Mouse (Mus musculus) spleen, adult 12 weeks (tissue): ENCODE measurements around the gene Nsun7.

Experiments
- DNase-seq: peaks from one replicate; pipeline ENCODE4 v3.0.0; 2022; ENCODE audit warnings: low spot score

Nsun7 gene

DNA sequence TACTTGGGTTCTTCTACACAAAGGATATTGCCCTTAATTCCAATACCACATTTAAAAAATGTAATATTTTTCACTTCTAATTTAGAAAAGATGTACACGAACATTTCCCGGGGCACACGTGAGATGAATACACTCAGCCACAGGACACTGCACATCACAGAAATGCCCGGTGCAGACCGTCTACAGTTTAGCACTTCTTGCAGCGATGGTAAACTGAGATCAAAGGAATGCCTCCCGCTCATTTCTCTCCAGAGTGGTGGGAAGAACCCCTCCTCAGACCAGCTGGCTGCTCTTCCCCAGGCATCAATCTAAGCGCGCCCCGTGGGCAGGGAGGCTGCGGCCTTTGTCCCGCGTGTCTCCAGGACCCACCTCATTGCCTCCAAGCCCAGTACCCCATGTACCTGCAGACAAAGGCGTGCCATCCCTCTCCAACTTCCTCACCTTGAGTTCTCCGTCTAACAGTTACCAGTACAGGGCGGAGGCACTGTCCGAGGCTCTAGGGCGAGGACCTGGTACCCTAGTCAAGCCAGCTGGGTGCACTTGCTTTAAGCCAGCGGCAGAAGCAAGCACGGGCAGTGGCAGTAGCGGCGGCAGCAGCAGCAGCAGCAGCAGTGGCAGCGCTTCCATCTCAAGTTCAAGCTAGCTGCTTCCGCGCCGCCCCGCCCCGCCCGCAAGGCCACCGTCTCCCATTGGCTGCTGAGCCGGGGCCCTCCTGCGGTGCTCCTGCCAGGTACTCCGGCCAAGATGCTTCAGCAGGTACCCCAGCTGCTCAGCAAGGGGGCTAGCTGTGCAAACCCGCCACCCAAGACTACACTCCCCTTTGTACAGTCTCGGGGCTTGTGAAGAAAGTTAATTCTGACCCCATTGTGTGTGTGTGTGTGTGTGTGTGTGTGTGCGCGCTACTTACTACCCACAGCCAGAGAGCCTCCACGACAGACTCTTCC is 77.6 kb downstream of the Nsun7 start:
- no peak for DNase-seq

DNA sequence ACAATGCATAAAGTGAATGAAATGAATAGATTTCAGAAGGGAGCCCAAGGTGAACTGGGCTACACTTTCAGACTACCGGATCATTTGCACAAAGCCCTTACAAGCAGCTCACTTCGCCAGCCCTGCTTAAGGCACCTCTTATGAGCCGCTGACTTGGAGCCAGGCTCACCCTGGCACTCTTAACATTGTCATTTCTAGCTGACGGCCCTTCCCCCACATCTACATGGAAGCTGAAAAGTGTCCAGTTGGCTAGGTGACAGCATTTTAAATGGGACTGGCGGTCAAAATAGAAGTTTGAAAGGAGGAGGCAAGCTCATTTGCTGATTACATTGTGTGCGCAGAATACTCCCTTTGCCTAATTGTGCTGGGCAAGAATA is 78.3 kb downstream of the Nsun7 start:
- DNase-seq, result no peak

DNA sequence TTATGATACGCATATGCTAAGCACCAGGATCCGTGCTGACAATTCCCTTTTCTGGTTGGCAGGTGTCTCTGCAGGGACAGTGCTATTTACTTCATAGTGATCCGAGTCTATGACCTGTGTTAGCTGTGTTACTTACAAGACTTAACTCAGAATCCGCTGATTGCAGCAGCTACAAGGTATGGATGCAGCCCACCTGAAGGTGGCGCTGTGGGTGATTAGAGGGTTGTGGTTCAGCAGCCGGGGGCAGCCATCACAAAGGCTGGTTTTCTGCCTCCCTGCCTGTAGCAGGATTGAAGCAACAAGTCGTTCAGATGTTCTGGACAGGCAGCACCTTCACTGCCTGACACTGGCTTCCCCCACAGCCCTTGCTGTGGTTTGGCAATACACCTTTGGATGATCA is 78.9 kb downstream of the Nsun7 start:
- DNase-seq, result no peak

DNA sequence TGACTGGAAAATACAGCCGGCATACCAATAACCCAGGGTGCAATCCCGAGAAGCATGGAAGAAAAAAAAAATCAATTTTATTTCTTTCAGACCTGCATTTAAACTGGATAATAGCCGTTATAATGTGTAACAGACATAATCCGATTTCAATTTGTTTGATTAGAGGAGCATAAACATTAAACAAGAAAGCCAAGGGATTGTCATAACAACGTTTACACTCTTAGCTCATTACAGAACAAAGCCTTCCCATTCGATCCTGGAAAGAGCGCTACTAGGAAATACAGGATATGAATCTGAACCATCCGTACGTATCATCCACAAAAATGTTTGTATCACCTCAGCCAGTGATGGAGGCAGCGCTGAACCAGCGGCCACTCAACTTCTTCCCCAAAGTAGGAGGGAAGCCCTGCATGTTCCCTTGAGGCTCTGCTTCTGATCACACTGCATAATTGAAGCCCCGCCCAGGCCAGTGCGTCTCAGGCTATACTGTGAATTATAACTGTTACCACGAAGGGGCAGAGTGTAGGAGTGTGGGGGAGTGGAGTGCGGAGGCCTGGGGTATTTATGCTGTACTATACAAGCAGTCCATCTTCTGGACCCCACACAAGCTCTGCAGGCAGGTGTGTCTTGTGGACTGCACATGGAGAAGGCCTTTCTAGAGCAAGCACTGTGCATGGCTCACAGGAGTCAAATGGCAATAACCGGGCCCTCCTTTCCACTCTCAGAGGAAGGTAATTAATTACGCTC is 80.8 kb downstream of the Nsun7 start:
- no peak for DNase-seq

DNA sequence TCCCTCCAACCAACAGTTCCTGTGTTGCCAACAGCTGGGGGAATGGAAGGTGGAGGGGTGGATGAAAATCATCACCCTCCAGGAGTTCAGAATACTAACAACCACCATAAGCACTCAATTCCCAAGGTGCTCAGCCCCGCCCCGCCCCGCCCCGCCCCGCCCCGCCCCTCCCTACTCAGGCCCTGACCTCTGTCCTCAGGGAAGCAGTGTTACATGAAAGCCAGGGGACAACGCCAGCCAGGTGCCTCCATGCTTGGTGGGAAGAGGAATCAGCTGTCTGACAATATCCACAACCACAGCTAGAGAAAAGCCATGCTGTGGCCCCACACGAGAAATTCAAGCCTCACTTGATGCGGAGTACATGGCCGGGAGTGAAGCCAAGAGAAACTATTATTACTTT is 82.2 kb downstream of the Nsun7 start:
- no peak for DNase-seq

DNA sequence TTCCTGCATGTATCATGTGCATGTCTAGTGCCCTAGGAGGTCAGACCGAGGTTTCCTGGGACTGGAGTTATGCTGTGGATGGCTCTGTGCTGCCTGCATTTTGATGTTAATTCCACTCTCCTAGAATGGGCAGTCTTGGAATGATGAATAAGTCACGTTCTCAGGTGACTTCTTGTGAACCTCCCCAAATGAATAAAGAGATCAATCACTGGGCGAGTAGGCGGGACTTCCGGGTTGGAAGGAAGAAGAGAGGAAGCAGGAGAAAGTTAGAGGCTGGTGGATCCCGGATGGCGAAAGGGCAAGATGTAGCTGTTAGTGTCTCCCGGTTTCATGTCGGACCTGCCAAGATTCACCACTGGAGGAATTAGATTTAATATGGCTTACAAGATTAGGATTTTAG is 82.6 kb downstream of the Nsun7 start:
- no peak for DNase-seq

DNA sequence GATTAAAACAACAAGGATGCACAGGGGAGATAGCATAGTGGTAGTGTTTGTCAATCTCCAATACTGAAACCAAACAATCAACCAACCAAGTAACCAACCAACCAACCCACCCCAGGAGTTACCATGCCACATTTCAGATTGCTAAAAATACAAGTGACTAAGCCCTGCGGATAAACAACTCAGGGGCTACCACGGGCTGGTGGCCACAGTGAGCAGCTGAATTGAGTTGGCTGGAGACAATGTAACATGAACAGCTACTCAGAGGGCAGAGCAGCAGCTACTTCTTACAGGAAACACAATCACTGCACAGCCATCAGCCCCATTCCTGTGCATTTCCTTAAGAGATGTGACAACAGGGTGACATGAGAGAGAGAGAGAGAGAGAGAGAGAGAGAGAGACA is 84.5 kb downstream of the Nsun7 start:
- DNase-seq, result no peak

DNA sequence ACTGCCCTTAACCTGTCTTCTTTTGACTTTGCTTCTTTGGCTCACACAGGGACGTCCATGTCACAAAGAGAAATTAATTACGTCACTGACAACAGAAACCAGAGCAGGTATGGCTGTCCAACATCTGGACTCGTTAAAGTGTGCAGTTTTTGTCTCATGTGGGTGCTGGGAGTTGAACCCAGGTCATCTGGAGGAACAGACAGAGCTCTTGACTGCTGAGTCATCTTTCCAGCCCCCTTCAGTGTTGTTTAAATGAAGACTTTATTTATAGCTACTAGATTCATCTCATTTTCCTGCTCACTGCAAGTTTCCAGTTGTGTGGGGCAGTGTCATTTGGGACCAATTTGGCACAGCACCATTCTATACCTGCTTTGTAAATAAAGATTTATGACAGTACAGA is 85.4 kb downstream of the Nsun7 start:
- DNase-seq, result no peak

DNA sequence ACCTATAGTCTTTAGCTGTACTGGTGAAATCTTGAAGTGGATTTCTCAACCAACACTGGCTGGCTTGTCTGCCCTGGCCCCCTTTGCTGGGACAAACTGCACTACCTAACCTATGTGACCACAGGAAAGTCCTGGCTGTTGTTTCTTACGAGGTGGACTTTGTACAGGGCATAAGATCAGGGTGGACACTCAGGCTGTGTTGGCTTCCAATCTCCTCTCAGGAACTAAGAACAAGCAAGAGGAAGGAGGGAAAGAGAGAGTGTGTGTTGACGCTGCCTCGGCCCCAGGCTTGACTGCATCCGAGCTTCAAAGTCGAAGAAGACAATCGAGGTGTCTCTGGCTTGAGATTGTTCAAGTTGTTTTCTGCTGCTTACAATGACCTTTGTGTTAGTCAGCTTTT is 87.1 kb downstream of the Nsun7 start:
- no peak for DNase-seq
